In the genomic region with DNA sequence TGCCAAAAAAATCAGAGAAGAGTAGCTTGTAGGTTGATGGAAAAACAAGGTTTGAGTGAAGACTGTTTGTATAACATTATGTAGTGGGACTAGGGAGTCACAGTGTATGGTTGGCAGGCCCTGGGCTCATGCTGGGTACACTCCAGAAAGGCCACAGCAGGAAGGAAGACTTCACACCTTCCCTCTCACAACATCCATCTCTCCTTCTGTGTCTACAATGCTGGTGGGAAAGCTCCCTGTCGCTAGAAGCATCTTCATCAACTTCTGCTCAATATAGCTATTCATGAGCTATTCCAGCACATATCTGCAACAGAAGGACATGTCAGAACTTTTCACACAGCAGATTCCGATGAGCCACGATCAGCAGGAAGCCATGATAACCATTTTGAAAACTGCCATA, we compare ENCODE assay signal across 19 mouse cellular contexts.
A peak's percentile ranks its signal among the peaks of the same experiment; 100 is the strongest.
DNase-seq lines count a peak whose midpoint lies in the region; ATAC-seq and TF ChIP-seq lines count a peak whose summit lies in the region.
"Had no signal": no experiment of that assay in that cellular context is flagged by ENCODE, and none has a peak within 500 bp of the region (broad histone marks: within the 10 kb centered on the region; RNA-seq: fewer than 3 reads in every experiment).

No protein-coding gene starts in this region.

- no peak overlapping the region for H3K4me3 ChIP-seq in layer of hippocampus, adult 2 months
- H3K4me3 ChIP-seq: embryonic facial prominence, embryonic 13.5 days; erythroblast, embryonic 14.5 days; gastrocnemius, adult 2 months; hindbrain, embryonic 13.5 days; midbrain, embryonic 12.5 days had no signal

- no peak for TF ChIP-seq CTCF in layer of hippocampus, adult 2 months (conservative IDR thresholded peaks at IDR 0.05)

- DNase-seq in cerebellum, postnatal 14 days, result peak; percentile 14 to 15
- DNase-seq in cerebellum, adult 8-10 months, result no peak
- DNase-seq in layer of hippocampus, postnatal 14 days (ENCODE audit: low spot score in 2 of 2), result peak; percentile 5 to 25
- no peak for DNase-seq in layer of hippocampus, adult 2 months (ENCODE audit: low spot score in 2 of 2)
- DNase-seq in right cerebral cortex, postnatal 4 days, result peak; percentile 7
- DNase-seq in right cerebral cortex, postnatal 36 days (ENCODE audit: low spot score in 2 of 2), result no peak
- DNase-seq in lung, postnatal 14 days, result no peak
- DNase-seq: adrenal gland, postnatal 10 days; gastrocnemius, adult 2 months; kidney, adult 2 months had no signal

- no peak for ATAC-seq in erythroid progenitor cell, adult 5-6 weeks (replicated peaks; ENCODE audit: low FRiP score, poor library complexity, severe bottlenecking)
- ATAC-seq: inflammation-experienced regulatory T-cells, adult 6 months; lung, postnatal 0 days had no signal

- no peak overlapping the region for H3K27ac ChIP-seq in layer of hippocampus, adult 2 months
- H3K27ac ChIP-seq: embryonic facial prominence, embryonic 13.5 days; gastrocnemius, adult 2 months; hindbrain, embryonic 13.5 days; kidney, postnatal 0 days; midbrain, embryonic 12.5 days; stomach, postnatal 0 days had no signal

Comparison
In these comparisons a context has a peak if more than half of its experiments do, and no peak if none do; other contexts are left out.
1. DNase-seq: peak in cerebellum, postnatal 14 days (2 of 2), layer of hippocampus, postnatal 14 days (2 of 2) and right cerebral cortex, postnatal 4 days (single experiment); none in cerebellum, adult 8-10 months (single experiment), layer of hippocampus, adult 2 months (0 of 2), right cerebral cortex, postnatal 36 days (0 of 2) and lung, postnatal 14 days (single experiment).